Mouse (Mus musculus) hindbrain, embryonic 14.5 days (tissue): ENCODE measurements around the gene Lnp1. TPM values are rescaled to one million over a fixed set of nuclear protein-coding genes. Genes with fewer than 3 reads are reported as not detected.
"Not testable (repeated sequence)": the region's sequence is repeated elsewhere in the genome, so short reads cannot be mapped to it uniquely, and the experiment has no call there.

Experiments used
- ATAC-seq: fragments of 200-750 bp; cut with Nextera tagmentation; 2 replicates; pipeline ENCODE4 v1.8.0; 2017; ENCODE audit warnings: moderate number of reproducible peaks, mild to moderate bottlenecking, moderate TSS enrichment, moderate library complexity; ENCODE audit not compliant: low FRiP score
- DNase-seq: peaks from one replicate; pipeline ENCODE4 v3.0.0-alpha.2; 2015; ENCODE audit warnings: low spot score
- H3K27ac ChIP-seq: fragments of 300-500 bp; sonication (generic); 2 replicates; pipeline ENCODE4 v1.5.1; 2014; ENCODE audit warnings: mild to moderate bottlenecking, moderate library complexity
- H3K27me3 ChIP-seq: fragments of 300-500 bp; sonication (generic); 2 replicates; pipeline ENCODE4 v1.6.1; 2014; ENCODE audit warnings: mild to moderate bottlenecking, low read length, mixed read lengths; ENCODE audit not compliant: control insufficient read depth, insufficient read depth
- H3K36me3 ChIP-seq: fragments of 300-500 bp; sonication (generic); replicated peaks from 2 replicates; pipeline ENCODE4 v1.6.1; 2014; ENCODE audit not compliant: control insufficient read depth, insufficient read depth
- H3K4me1 ChIP-seq: fragments of 300-500 bp; sonication (generic); replicated peaks from 2 replicates; pipeline ENCODE4 v1.6.1; 2014; ENCODE audit warnings: antibody characterized with exemption, low read length, mixed read lengths; ENCODE audit not compliant: control insufficient read depth, insufficient read depth
- H3K4me2 ChIP-seq: fragments of 300-500 bp; sonication (generic); replicated peaks from 2 replicates; pipeline ENCODE4 v1.6.1; 2014; ENCODE audit warnings: mild to moderate bottlenecking, moderate library complexity
- H3K4me3 ChIP-seq: fragments of 300-500 bp; sonication (generic); replicated peaks from 2 replicates; pipeline ENCODE4 v1.5.1; 2014; ENCODE audit warnings: mild to moderate bottlenecking, low read length
- H3K9ac ChIP-seq: fragments of 300-500 bp; sonication (generic); 2 replicates; pipeline ENCODE4 v1.6.1; 2014
- H3K9me3 ChIP-seq: fragments of 300-500 bp; sonication (generic); 2 replicates; pipeline ENCODE4 v1.6.1; 2016; ENCODE audit warnings: low read length; ENCODE audit not compliant: control insufficient read depth
- WGBS: fragments of 180-500 bp; shearing (Covaris S2); extraction: QIAGEN DNeasy Blood & Tissue Kit; methylation state at CpG from one replicate; pipeline ENCODE4 v1.1.7; 2014; 5-methylcytosine and 5-hydroxymethylcytosine counted together
- polyA plus RNA-seq: library from polyadenylated mRNA; unstranded; fragments of >200 nt; fragmentation: Nextera tagmentation; extraction: Ambion mirVana; gene quantifications from 2 replicates; pipeline ENCODE4 v1.2.1, GENCODE M21; 2014

Lnp1 gene
- 0.31 and 0.77 TPM in 2 replicates for polyA plus RNA-seq

- WGBS = 50% methylated on average over 3 of the region's 3 CpGs
- Histone ChIP-seq H3K4me2 (no peak within 1 kb of the TSS), H3K4me3 (no peak within 1 kb of the TSS), H3K27ac (no peak within 1 kb of the TSS), H3K4me1 (no peaks in the 10 kb centered on the region), H3K9me3 (no peaks in the 10 kb centered on the region), H3K9ac (no peak within 1 kb of the TSS), H3K27me3 (no peaks in the 10 kb centered on the region), H3K36me3 (no peaks in the 10 kb centered on the region)
- DNase-seq (no peak), ATAC-seq (peak; percentile 84)
These were observed at the start of gene Lnp1 for GRCm38 (mm10) chr16:56928023-56928422. Gene Lnp1, minus strand, starts transcription at chr16:56928061.

GRCm38 (mm10) chr16:56974646-56975045 is 46.8 kb upstream of the Lnp1 start:
- Histone ChIP-seq H3K36me3 (no peaks in the 10 kb centered on the region), H3K4me2 (no peak overlapping the region), H3K9ac (no peak overlapping the region), H3K4me3 (no peak overlapping the region), H3K9me3 (no peaks in the 10 kb centered on the region), H3K27ac (no peak overlapping the region), H3K4me1 (no peaks in the 10 kb centered on the region), H3K27me3 (no peaks in the 10 kb centered on the region)
- 73% methylated on average over 3 of the region's 3 CpGs for WGBS
- no peak for ATAC-seq
- DNase-seq = no peak

GRCm38 (mm10) chr16:56958311-56958710 is 30.4 kb upstream of the Lnp1 start:
- not testable (repeated sequence) for H3K27ac ChIP-seq, H3K4me3 ChIP-seq, H3K9me3 ChIP-seq, H3K4me1 ChIP-seq, H3K4me2 ChIP-seq, H3K36me3 ChIP-seq, H3K27me3 ChIP-seq, H3K9ac ChIP-seq, DNase-seq, ATAC-seq
- 92% methylated on average over 2 of the region's 2 CpGs for WGBS

GRCm38 (mm10) chr16:56949085-56949484 is 21.2 kb upstream of the Lnp1 start:
- no peak overlapping the region for H3K4me2 ChIP-seq
- WGBS = 94% methylated on average over 5 of the region's 5 CpGs
- ATAC-seq (no peak), DNase-seq (no peak)
- H3K36me3 ChIP-seq = no peaks in the 10 kb centered on the region
- H3K27me3 ChIP-seq = no peaks in the 10 kb centered on the region
- H3K27ac ChIP-seq = no peak overlapping the region
- H3K4me3 ChIP-seq = no peak overlapping the region
- no peaks in the 10 kb centered on the region for H3K4me1 ChIP-seq
- no peaks in the 10 kb centered on the region for H3K9me3 ChIP-seq
- H3K9ac ChIP-seq = no peak overlapping the region

- H3K36me3 ChIP-seq = no peaks in the 10 kb centered on the region
- 96% methylated on average over 2 of the region's 2 CpGs for WGBS
- no peak overlapping the region for H3K27ac ChIP-seq
These were observed 14.5 kb upstream of the Lnp1 start for GRCm38 (mm10) chr16:56942341-56942740.

GRCm38 (mm10) chr16:56920102-56920657 is 7.7 kb downstream of the Lnp1 start:
- ATAC-seq (peak; percentile 86), DNase-seq (peak; percentile 88)
- Histone ChIP-seq H3K9ac (no peak overlapping the region), H3K27ac (no peak overlapping the region), H3K9me3 (no peaks in the 10 kb centered on the region), H3K4me2 (no peak overlapping the region), H3K36me3 (no peaks in the 10 kb centered on the region), H3K27me3 (no peaks in the 10 kb centered on the region), H3K4me1 (no peaks in the 10 kb centered on the region), H3K4me3 (no peak overlapping the region)
- WGBS = 35% methylated on average over 8 of the region's 8 CpGs

More at GRCm38 (mm10) chr16:56942341-56942740, 14.5 kb upstream of the Lnp1 start:
- no peaks in the 10 kb centered on the region for H3K9me3 ChIP-seq
- H3K4me1 ChIP-seq = no peaks in the 10 kb centered on the region
- no peak overlapping the region for H3K4me3 ChIP-seq
- no peak overlapping the region for H3K4me2 ChIP-seq
- no peak for ATAC-seq
- no peak for DNase-seq
- H3K9ac ChIP-seq = no peak overlapping the region
- no peaks in the 10 kb centered on the region for H3K27me3 ChIP-seq

GRCm38 (mm10) chr16:56917230-56917629 is 10.6 kb downstream of the Lnp1 start:
- 89% methylated on average over 7 of the region's 7 CpGs for WGBS
- Histone ChIP-seq H3K4me2 (no peak overlapping the region), H3K9ac (no peak overlapping the region), H3K27ac (no peak overlapping the region), H3K36me3 (no peaks in the 10 kb centered on the region), H3K9me3 (no peaks in the 10 kb centered on the region), H3K4me1 (no peaks in the 10 kb centered on the region), H3K27me3 (no peaks in the 10 kb centered on the region), H3K4me3 (no peak overlapping the region)
- ATAC-seq (no peak), DNase-seq (no peak)

- ATAC-seq (no peak), DNase-seq (no peak)
- Histone ChIP-seq H3K4me2 (no peak overlapping the region), H3K27ac (no peak overlapping the region), H3K9ac (no peak overlapping the region), H3K4me3 (no peak overlapping the region), H3K27me3 (no peaks in the 10 kb centered on the region), H3K36me3 (no peaks in the 10 kb centered on the region), H3K9me3 (no peaks in the 10 kb centered on the region), H3K4me1 (no peaks in the 10 kb centered on the region)
- 68% methylated on average over 5 of the region's 5 CpGs for WGBS
These were observed 18.9 kb downstream of the Lnp1 start for GRCm38 (mm10) chr16:56908986-56909385.

GRCm38 (mm10) chr16:56902206-56902605 is 25.7 kb downstream of the Lnp1 start:
- 67% methylated on average over 3 of the region's 3 CpGs for WGBS
- not testable (repeated sequence) for ATAC-seq, DNase-seq, H3K4me3 ChIP-seq, H3K4me2 ChIP-seq, H3K36me3 ChIP-seq, H3K9me3 ChIP-seq, H3K27ac ChIP-seq, H3K27me3 ChIP-seq, H3K9ac ChIP-seq, H3K4me1 ChIP-seq

GRCm38 (mm10) chr16:56891583-56891982 is 36.3 kb downstream of the Lnp1 start:
- no peak for DNase-seq
- Histone ChIP-seq H3K4me3 (no peak overlapping the region), H3K9ac (no peak overlapping the region), H3K36me3 (no peaks in the 10 kb centered on the region), H3K4me1 (no peaks in the 10 kb centered on the region; the same call in 1 of the 2 replicates), H3K27ac (no peak overlapping the region), H3K4me2 (no peak overlapping the region), H3K9me3 (no peaks in the 10 kb centered on the region), H3K27me3 (no peaks in the 10 kb centered on the region)
- no peak for ATAC-seq
- WGBS = 94% methylated on average over 5 of the region's 5 CpGs
